Mouse (Mus musculus): ENCODE data around the gene Syn3.

DNA sequence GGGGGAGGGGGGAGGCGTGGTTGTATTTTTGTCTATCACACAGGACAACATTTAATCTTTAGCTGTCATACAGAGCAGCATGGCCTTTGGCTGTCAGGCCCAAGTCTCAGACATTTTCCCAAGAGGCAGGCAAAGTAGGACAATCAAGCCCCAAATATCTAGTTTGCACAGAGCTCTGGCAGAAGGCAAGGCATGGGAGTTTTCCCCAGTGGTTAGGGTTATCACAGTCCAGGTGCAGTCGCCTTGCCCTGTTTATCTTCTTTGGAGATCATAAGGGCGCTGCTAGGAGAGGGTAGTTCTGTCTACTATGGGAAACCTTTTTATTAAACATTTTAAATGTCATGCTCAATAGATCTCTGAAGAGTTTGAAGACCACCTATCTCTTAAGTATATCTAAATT is 106.3 kb downstream of the Syn3 start:
- no peak for TF ChIP-seq POLR2A (IDR thresholded peaks at IDR 0.05; ENCODE audit: borderline replicate concordance, insufficient read depth, low read length)
- TF ChIP-seq CTCF (IDR thresholded peaks at IDR 0.05; ENCODE audit: borderline replicate concordance, insufficient read depth, low read depth, low read length) = no peak
